Mouse (Mus musculus) CH12.LX (cell line): Measurements from ENCODE around the gene Znhit3.

Experiments
- BHLHE40 ChIP-seq: IDR thresholded peaks from 2 replicates; pipeline ENCODE4 v1.6.1; 2011; ENCODE audit warnings: mild to moderate bottlenecking, low read depth, low read length, improper control_type of control experiment
- CHD1 ChIP-seq: IDR thresholded peaks from 2 replicates; pipeline ENCODE4 v1.6.1; 2012; ENCODE audit warnings: low read depth, low read length, improper control_type of control experiment, inconsistent platforms
- CTCF ChIP-seq, 2 experiments: IDR thresholded peaks in 1 of 2; conservative IDR thresholded peaks in 1 of 2; 2 replicates each; pipeline ENCODE4 v1.5.1; 2011 to 2012; ENCODE audit warnings: low read depth in 2 of 2, low read length in 2 of 2, improper control_type of control experiment in 1 of 2, inconsistent platforms in 1 of 2, mild to moderate bottlenecking in 1 of 2, moderate library complexity in 1 of 2
- EP300 ChIP-seq: IDR thresholded peaks from 2 replicates; pipeline ENCODE4 v1.6.1; 2011; ENCODE audit warnings: low read length, improper control_type of control experiment
- ETS1 ChIP-seq: conservative IDR thresholded peaks from 2 replicates; pipeline ENCODE4 v1.6.1; 2012; ENCODE audit warnings: low read depth, mild to moderate bottlenecking, inconsistent platforms, low read length, improper control_type of control experiment, moderate library complexity
- HCFC1 ChIP-seq: IDR thresholded peaks from 2 replicates; pipeline ENCODE4 v1.6.1; 2012; ENCODE audit warnings: low read depth, mild to moderate bottlenecking, inconsistent platforms, low read length, improper control_type of control experiment
- JUN ChIP-seq: IDR thresholded peaks from 2 replicates; pipeline ENCODE4 v1.6.1; 2011; ENCODE audit warnings: low read depth, mild to moderate bottlenecking, low read length, improper control_type of control experiment, moderate library complexity; ENCODE audit not compliant: insufficient read depth
- NRF1 ChIP-seq: IDR thresholded peaks from 2 replicates; pipeline ENCODE4 v1.6.1; 2014; ENCODE audit warnings: low read depth, mild to moderate bottlenecking, inconsistent platforms, low read length, improper control_type of control experiment, moderate library complexity
- POLR2A ChIP-seq: IDR thresholded peaks from 2 replicates; pipeline ENCODE4 v1.6.1; 2011; ENCODE audit warnings: low read depth, mild to moderate bottlenecking, improper control_type of control experiment, low read length
- POLR2AphosphoS2 ChIP-seq: IDR thresholded peaks from 2 replicates; pipeline ENCODE4 v1.6.1; 2011; ENCODE audit warnings: low read depth, low read length, improper control_type of control experiment
- UBTF ChIP-seq: IDR thresholded peaks from 2 replicates; pipeline ENCODE4 v1.6.1; 2012; ENCODE audit warnings: low read depth, mild to moderate bottlenecking, inconsistent platforms, low read length, improper control_type of control experiment, moderate library complexity
- USF1 ChIP-seq: IDR thresholded peaks from 2 replicates; pipeline ENCODE4 v1.6.1; 2014; ENCODE audit warnings: low read depth, mild to moderate bottlenecking, inconsistent platforms, low read length, improper control_type of control experiment

- TF ChIP-seq POLR2A (no peak), CTCF (conservative IDR thresholded peaks at IDR 0.05 in 1 of 2, IDR thresholded peaks at IDR 0.05 in 1 of 2; ENCODE audit: low read depth in 2 of 2, low read length in 2 of 2) (no peak), BHLHE40 (no peak), EP300 (no peak), UBTF (no peak), NRF1 (no peak), ETS1 (no peak), USF1 (no peak), POLR2AphosphoS2 (no peak), CHD1 (no peak), JUN (no peak), HCFC1 (no peak)
Measured at GRCm38 (mm10) chr11:84886236-84886635, 29.9 kb downstream of the Znhit3 start.
